Mouse (Mus musculus) cerebellum, adult 9-10 months (tissue): ENCODE data around the gene Cyp8b1.

ENCODE experiments used
- DNase-seq: peaks from one replicate; pipeline ENCODE4 v3.0.0; 2022

The Cyp8b1 gene

GRCm38 (mm10) chr9:121914226-121914757 is 1.8 kb downstream of the Cyp8b1 start:
- no peak for DNase-seq

- DNase-seq = no peak
These were observed 3.3 kb downstream of the Cyp8b1 start for GRCm38 (mm10) chr9:121912786-121913185.

GRCm38 (mm10) chr9:121911196-121911595 is 4.9 kb downstream of the Cyp8b1 start:
- DNase-seq = no peak

- no peak for DNase-seq
These were observed 6.5 kb downstream of the Cyp8b1 start for GRCm38 (mm10) chr9:121909635-121910034.

GRCm38 (mm10) chr9:121908321-121908720 is 7.8 kb downstream of the Cyp8b1 start:
- no peak for DNase-seq

- DNase-seq = no peak
These were observed 8.6 kb downstream of the Cyp8b1 start for GRCm38 (mm10) chr9:121907356-121908070.

- DNase-seq = no peak
These were observed 9.6 kb downstream of the Cyp8b1 start for GRCm38 (mm10) chr9:121906456-121906855.

GRCm38 (mm10) chr9:121905556-121906185 is 10.4 kb downstream of the Cyp8b1 start:
- DNase-seq = no peak

- DNase-seq = no peak
These were observed 11.2 kb downstream of the Cyp8b1 start for GRCm38 (mm10) chr9:121904946-121905345.

- no peak for DNase-seq
These were observed 11.8 kb downstream of the Cyp8b1 start for GRCm38 (mm10) chr9:121904319-121904718.

- DNase-seq = peak; percentile 28
These were observed 12.4 kb downstream of the Cyp8b1 start for GRCm38 (mm10) chr9:121903476-121904305.

- no peak for DNase-seq
These were observed 14.1 kb downstream of the Cyp8b1 start for GRCm38 (mm10) chr9:121901710-121902700.

GRCm38 (mm10) chr9:121900282-121900855 is 15.7 kb downstream of the Cyp8b1 start:
- DNase-seq = no peak

- DNase-seq = no peak
These were observed 16.8 kb downstream of the Cyp8b1 start for GRCm38 (mm10) chr9:121899306-121899705.

- no peak for DNase-seq
These were observed 17.9 kb downstream of the Cyp8b1 start, which contains the start of gene Ackr2 for GRCm38 (mm10) chr9:121898245-121898644. Gene Ackr2 (plus strand): TSS chr9:121898355.

- no peak for DNase-seq
These were observed 19.3 kb downstream of the Cyp8b1 start for GRCm38 (mm10) chr9:121896820-121897219.

GRCm38 (mm10) chr9:121895392-121895993 is 20.6 kb downstream of the Cyp8b1 start:
- DNase-seq = no peak

GRCm38 (mm10) chr9:121894447-121894846 is 21.7 kb downstream of the Cyp8b1 start:
- DNase-seq = no peak

- DNase-seq = no peak
These were observed 23.9 kb downstream of the Cyp8b1 start for GRCm38 (mm10) chr9:121892057-121892687.

- no peak for DNase-seq
These were observed 24.8 kb downstream of the Cyp8b1 start for GRCm38 (mm10) chr9:121891301-121891700.
